Mouse (Mus musculus) testis, postnatal 10 days (tissue): ENCODE measurements at regions not wholly inside any gene's neighbourhood (a gene's known extent, or its start where the extent isn't known, plus 50 kb on each side); places are given as distances from the start of the nearest gene placed in this dataset.

Experiments used
- DNase-seq: peaks from one replicate; pipeline ENCODE4 v3.0.0; 2021; ENCODE audit warnings: low spot score

DNA sequence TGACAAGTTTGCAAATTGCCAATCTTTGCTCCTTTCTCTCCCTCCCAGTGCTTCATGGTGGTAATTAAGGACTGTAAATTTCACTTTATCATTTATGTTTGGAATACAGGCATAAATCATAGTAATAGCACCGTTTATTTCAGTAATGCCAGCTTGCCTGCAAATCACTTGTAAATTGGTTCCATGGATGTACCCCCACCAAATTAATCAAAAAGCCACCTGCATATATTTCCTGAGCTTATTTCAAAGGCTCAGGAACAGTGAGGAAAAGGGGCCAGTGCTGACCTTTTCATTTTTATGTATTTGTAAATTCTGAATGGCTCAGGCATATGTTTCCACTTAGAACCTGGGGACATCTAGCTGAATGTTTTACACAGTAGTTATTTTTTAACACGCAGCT lies 115.0 kb downstream of the D3Ertd751e start:
- no peak for DNase-seq

DNA sequence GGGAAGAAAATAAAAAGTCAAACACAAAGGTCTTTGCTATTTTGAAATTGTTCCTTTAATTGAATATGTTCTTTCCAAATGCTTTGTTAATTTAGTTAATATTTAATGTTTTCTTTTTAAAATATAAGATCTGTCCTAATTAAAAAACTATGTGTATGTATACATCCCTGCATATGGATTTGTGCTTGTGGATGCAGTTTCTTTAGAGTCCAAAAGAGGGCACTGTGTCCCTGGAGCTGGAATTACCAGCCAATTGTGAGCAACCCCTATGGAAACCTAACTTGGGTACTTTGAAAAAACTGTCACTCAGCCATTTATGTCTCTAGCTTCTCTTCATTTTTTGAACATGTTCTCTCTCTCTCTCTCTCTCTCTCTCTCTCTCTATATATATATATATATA lies 120.3 kb downstream of the D3Ertd751e start:
- DNase-seq = no peak

DNA sequence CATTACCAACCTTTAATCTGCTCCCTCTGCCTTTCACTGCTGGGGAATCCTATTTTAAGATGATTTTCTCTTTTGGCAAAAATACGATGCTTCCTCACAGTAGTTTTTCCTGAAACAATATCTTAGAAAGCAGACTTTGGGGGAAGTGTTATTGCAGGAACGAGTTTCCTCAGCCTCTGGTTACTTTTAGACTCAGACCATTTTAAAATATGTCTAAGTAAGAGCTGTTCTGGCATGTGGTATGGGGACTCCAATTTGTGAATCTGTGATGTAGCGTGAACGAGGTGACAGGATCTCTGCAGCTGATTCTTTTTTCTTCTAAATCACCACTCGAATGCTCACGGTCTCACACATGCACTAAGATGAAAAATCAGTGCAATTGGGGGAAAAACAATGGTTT lies 166.5 kb downstream of the D3Ertd751e start:
- no peak for DNase-seq

DNA sequence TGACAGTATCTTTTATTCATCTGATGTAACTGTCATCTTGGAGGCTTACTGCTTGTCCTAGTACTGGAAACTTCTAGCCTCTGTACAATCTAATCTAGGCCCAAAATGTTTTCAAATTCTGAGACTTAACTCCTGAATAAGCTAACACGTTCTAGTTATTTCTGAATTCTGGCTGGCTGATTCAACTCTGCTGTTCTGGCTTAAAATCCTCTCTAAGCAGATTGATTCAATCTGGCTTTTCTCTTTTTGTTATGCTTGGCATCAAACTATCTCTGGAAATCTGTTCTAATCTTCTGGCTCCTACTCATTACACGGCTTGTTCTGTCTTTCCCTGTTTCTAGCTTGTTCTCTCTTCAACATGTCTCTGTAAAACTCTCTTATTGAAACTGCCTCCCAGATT lies 170.8 kb downstream of the D3Ertd751e start:
- DNase-seq = no peak

DNA sequence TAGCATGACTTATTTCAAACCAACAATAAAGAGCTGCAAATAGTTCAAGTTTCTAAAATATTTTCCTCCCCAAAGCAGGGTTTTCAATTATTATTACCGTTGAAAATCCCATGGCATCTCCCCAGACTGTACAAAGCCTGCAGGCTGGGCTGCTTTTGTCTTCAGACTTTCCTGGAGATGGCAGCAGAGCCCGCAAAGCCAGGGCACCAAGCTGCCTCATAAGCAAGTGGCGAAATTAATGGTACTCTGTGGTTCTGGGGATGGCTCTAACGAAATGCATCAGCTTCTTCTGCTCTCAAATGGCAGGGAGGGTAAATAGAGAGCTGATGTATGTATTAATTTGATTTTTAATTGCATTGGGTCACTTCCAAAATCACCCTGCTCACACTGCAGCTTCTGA lies 197.4 kb downstream of the D3Ertd751e start:
- no peak for DNase-seq

DNA sequence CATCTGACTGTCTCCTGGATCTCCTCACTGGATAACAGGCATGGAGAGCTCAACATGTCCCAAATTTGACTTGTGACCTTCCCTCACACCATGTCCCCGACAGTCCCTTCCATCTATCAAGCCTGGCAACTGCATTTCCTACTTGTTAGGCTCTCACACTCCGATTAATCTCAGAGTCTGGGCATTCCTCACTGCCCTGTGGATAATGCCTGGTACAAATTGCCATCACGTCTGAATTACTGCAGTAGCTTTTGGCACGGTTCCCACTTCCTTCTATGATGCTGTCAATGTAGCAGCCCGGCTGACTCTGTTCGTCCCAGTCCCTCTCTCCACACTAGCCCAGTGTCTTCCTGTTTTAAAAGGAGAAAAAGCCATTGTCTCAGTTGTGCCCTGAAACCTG lies 200.6 kb downstream of the D3Ertd751e start:
- DNase-seq = no peak

DNA sequence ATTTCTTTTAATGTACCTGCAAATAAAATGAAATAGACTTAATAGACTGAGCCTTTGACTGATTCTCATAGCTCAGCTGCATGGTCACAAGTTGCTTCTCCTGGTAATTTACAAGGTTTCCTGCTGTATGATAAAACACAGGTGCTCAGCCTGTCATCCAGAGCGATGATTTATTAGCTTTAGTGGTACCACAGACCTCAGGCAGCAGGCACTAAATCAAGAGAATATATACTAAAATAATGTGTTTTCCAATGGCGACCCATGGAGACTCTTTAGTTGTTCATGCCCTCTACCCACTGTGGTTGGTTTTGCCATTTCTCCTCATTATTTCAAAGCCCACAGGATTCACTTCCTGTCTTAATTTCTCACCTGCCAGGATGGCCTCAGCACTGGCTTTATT lies 207.0 kb downstream of the D3Ertd751e start:
- no peak for DNase-seq

DNA sequence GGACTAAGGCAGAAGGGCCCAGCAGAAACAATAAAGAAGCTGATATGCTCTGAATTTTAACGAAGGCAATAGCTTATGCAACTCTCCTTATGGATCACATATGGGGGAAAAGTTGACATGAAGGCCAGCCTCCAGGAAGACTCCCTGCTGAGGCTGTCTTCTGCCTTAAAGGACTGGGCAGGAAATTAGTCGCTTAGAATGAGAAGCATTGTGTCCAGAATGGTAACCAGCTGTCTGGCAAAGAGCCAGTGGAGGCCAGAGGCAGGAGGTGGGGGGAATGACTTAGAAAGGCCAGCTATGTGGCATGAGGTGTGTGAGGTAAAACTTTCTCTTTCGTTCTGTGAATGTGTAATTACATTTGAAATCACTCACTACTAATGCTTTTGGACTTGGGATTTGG lies 215.0 kb downstream of the D3Ertd751e start:
- no peak for DNase-seq

DNA sequence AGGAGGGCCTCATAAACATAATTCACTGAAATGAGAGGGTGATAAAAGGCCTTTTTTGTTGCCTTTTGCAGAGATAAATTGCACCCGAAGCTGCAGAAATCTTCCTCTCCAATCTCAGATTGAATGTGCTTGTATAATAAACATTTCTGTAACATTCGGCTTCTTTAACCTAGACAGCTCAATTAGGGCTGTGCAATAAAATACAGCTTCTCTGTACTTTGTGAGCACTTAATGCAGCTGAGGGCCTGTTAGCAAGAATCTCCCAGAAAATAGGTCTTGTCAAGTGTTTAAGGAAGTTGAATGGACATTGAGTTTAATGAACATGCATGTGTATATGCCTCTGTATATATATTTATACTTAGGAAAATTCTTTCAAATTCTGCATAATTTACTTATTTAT lies 217.8 kb downstream of the D3Ertd751e start:
- no peak for DNase-seq

DNA sequence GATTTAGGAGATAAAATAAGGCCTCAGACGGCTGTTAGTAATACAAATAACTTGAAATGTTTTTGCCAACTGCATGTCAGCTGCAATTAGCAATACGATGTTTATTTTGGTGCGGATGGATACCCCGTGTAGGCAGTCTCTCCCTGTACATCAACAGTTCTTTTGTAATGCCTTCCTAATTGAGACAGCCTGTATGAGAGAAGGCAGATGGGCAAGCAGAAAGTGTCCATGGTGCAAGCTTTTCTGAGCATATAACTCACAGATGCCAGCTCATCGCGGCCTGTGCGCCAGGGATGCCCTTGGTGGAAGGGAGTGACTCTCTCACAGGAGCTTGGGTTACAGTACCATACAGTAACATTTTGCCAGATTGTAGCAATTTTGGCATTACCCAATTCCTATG lies 220.5 kb downstream of the D3Ertd751e start:
- DNase-seq = no peak

DNA sequence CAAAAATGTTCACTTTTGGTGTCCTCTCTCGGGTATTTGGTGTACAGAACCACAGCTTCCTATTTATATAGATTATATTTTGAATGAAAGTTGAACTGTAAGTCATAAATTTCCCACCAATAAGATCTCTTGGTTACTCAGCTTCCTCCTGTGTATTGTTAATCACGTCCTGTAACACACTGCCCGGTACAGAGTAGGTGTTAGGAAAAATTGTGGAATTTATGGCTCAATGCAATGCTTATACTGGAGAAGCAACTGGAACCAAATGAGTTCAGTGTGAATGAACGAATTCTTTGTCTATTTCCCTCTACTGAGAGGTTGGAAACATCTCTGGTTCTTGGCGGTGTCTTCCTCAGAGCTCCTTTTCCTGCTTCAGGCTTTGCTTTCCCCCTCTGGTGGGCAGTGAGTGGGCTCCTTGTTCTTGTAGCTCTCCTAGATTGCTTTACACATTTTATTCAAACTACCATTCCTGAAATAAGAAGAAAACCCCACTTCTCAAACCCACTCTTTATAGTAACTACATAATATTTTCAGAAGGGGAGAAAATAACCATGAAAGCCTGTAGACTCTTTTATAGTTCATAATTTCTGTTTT lies 264.4 kb downstream of the D3Ertd751e start:
- DNase-seq = no peak

DNA sequence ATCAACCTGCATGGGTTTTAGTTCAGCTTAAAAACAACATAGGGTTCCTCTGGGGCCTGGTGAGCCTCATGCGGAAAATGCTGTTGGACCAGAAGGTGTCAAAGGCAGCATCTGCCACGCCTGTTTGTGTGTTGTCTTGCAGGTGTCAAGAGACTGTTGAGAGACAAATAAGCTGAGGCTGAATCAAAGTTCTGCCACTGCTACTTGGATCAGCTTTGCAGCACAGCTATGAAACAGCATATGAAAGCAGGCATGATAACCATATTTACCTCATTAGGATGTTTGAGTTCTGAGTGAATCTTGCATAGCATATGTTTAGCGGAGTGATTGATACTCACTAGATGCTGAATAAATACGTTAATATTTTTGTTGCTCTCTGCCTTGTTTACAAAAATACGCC lies 280.8 kb downstream of the D3Ertd751e start:
- no peak for DNase-seq

DNA sequence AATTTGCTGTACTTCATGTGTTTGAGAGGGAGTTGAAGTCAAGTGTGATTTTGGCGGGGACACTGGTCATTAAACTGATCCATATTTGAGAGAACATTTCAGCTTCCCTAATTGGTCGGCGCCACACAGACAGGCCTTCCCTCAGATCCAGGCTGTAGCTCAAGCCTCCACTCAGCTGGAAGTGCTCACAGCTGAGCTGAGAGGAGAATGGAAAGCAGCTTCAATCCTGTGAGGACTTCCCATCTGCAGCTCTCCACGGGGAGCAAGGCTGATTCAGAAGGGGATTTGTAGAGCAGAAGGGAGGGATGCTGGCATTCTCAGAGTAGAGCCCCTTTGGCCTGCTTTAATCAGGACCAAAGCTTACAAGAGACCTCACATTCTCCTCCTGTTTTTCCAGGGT lies 297.2 kb downstream of the D3Ertd751e start:
- DNase-seq = no peak

DNA sequence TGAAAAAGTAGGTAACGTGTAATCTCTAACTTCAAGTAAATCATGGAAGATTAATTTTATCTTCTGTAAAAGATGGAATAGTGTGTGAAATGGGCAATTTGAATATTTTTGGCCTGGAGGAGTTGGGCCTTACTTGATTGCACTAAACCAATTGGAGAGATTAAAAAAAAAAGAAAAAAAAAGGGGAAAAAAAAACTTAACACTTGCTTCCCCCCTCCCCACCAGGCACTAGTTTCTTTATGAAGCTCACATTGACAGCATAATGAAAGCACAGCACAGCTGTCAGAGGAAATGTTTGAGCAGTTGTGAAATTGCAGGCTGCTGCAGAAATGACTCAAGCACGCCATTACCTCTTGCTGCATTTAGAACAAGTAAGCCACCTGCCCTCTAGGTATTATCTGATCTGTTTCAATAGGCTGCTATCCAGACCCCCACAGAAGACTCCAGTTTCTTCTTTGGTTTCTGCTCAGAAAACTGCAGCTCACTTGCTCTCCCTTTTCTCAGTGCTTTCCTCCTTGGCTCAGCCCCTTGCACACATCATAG lies 297.9 kb downstream of the D3Ertd751e start:
- no peak for DNase-seq

DNA sequence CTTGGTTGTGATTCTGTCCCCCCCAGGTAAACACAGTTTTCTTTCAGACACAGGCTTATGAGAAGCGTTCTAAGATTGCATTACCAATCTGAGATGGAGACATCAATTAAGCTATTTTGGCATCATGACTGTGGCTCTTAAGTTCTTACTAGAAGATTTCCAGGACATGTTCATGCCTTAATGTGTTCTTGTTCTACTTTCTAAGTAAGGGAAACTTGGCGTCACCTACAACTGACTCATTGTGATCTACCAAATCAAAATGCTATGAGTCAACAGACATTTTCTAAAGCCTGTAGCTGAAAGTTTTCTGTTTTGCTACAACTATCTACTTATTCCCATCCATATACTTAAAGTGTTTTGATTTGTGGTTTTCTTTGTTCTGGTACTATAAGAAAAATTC lies 298.5 kb downstream of the D3Ertd751e start:
- no peak for DNase-seq

DNA sequence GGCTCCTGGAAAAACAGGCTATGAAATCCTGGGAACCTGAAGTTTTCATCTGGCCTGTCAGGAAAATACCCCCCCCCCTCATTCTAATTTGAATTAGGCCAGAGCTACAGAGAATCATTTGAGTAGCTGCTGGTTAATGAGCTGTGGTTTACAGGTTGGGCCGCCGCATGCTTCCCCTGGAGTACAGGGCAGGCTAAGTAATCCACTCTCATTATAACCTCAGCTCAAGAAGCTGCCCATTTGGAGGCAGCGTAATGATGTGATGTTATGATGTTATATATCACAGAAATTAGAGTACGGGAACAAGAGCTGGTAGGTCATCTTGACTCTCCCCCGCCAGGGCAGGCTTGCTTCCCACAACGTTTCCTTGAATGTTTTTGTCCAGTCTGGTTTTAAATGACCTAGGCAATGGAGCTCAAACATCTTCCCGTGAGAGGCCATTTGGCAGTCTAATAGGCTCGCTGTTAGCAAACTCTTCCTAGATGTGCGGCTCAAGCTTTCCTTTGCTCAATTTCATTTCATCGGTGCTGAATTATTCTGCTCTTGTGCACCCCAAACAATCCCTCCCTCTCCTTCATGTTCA lies 315.0 kb downstream of the D3Ertd751e start:
- DNase-seq = no peak

DNA sequence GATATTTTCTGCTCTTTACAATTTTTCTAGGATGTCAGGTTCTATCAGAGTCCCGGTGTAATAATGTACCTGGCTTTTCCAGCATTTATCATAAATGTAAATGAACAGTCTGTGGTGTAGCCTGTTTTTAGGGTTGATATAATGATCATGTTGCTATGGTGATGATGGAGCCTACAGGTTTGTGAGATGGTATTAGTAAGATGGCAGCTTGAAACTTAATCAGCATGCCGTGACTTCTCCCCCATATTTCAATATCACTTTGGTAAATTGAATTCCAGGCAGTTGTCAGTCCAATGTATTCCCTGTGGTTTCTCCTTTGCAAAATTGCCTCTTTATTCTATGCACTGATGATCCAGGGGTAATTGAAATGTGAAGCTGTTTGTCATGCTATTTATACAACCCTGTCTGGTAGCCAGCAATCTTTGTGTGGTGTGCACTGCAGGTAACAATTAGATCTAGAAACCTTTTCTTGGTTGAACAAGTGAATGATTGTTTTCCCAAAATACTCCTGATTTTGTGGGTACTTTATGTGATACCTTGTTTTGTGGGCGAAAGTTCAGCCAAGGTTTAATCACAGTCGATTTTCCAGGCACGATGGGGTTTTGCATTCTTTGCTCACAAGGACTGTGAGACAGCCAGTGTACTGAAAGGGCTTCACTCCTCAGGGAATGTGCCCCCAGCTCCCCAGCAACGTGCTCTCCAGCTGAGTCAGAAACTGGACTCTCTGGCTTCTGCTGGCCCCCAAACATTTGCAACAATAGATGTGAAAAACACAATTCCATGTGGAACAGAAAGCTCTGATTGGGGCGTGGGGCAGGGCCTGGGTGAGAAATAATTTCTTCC lies 322.9 kb downstream of the D3Ertd751e start:
- DNase-seq = no peak

DNA sequence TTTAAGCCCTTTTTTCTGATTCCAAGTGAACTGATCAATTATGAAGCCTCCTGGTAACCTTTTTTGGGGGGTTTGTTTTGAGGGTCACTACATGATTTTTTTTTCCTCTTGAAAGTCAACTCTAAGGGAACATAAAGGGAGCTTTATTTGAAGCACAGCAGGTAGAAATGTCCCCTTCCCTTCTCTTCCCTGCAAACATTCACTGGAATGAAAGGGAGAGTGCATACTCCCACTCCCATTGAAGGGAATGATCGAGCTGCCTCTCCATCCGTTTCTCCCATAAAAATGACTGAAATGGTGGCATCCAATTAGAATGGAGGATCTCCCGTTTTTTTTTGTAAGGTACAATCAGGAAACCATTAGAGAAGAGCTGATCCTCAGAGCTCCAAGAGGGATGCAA lies 323.6 kb downstream of the D3Ertd751e start:
- no peak for DNase-seq

DNA sequence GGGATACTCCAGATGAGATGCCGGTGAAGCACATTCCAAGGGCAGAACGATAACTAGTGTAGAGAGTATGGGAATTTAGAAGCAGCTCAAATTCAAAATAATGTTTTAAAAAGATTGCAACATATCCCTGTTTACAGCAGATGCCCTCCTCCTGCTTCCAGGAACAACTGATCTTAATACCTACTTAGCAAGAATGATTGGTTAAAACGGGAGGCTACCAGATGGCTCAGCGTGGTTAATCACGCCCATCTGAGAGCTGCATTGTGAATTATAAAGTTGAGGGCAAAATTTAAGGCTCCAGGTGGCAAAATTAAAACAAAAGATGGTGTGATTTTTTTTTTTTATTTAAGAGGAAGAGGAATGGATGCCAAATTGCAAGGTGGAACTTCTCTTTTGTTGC lies 324.6 kb downstream of the D3Ertd751e start:
- DNase-seq = no peak

DNA sequence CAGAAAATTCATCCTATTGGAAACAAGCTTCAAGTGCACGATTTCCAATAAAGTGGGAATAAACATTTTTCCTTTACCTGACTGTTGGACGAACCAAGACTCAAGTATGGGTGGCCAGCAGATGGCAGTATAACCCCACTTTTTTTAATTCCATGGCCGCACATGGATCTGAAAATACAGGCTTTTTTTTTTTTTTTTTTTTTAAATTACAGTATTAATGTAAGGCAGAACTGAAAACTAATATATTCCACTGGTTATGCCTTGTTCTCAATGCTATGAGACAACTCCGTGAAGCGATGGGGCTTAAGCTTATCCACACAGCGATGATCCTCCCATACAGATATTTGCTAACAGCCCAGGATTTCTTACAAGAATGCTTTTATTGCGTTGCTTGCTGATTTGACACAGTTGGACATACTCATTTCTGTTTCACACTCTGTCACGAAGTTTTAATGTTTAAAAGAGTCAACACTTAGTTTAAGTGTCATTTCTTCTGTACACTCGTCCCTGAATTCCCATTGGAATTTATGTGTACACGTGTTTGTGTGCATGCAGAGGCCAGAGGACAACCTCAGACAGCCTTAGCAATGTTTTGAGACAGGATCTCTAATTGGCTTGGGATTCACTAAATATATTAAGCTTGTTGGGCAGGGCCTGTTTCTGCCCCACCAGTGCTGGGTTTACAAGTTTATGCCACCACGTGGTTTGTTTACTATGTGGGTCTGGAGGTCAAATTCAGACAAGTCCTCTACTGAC lies 332.3 kb downstream of the D3Ertd751e start:
- DNase-seq = peak; percentile 50

DNA sequence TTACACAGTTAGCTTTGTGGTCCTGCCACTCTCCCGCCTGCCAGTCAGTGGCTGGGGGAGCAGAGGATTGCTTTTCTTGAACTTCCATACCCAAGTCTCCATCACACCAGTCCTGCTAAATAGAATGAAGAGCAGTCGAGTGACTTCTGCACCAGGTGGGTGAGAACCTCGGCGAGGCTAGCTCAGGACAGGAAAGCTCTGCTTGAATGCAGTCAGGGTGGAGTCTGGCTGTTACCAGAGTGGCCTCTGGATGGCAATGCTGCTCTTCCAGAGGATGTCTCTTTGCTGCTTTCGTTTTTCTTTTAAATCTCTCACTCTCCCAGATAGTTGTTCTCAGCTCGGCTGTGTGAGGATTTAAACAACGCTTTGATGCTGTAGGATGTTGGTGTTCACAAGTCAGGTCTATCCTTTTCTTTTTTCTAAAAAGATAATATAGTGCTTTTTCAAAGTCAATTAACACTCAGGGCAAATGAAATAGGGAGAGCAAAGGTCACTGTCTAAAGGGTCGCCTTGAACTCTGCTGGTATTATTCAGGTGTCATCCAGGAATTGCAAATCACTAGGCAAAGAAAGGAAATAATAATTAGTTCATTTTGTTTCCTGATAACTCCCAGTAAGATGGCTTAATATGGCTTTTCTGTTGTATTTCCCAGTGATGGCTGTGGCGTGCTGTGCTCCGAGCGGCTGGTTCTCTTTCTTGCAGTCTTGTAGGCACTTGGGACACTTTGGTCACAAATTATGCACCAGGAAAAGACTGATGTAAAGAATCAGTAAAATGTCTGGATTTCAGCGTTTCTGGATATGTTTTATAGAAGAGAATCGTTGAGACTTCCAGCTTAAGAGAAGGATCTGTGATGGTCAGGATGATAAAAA lies 368.8 kb downstream of the D3Ertd751e start:
- peak; percentile 62 for DNase-seq
